Mouse (Mus musculus) limb, embryonic 10.5 days (tissue): Measurements from ENCODE around the gene Rnase2b. TPM values are rescaled to one million over a fixed set of nuclear protein-coding genes. Genes with fewer than 3 reads are reported as not detected.
A peak's percentile ranks its signal among the peaks of the same experiment; 100 is the strongest.
"Not testable (repeated sequence)": the region's sequence is repeated elsewhere in the genome, so short reads cannot be mapped to it uniquely, and the experiment has no call there.

Experiments
- DNase-seq: peaks from one replicate; pipeline ENCODE4 v3.0.0-alpha.2; 2017; ENCODE audit warnings: low spot score
- H3K27ac ChIP-seq: fragments of 300-500 bp; sonication (generic); 2 replicates; pipeline ENCODE4 v1.5.1; 2016; ENCODE audit warnings: mild to moderate bottlenecking
- H3K27me3 ChIP-seq: fragments of 300-500 bp; sonication (generic); 2 replicates; pipeline ENCODE4 v1.6.1; 2016; ENCODE audit warnings: low read depth, mild to moderate bottlenecking; ENCODE audit not compliant: poor library complexity, severe bottlenecking
- H3K36me3 ChIP-seq: fragments of 300-500 bp; sonication (generic); 2 replicates; pipeline ENCODE4 v1.6.1; 2016; ENCODE audit warnings: mild to moderate bottlenecking, moderate library complexity
- H3K4me1 ChIP-seq: fragments of 300-500 bp; sonication (generic); 2 replicates; pipeline ENCODE4 v1.6.1; 2016
- H3K4me3 ChIP-seq: fragments of 300-500 bp; sonication (generic); 2 replicates; pipeline ENCODE4 v1.5.1; 2016; ENCODE audit warnings: mild to moderate bottlenecking, moderate library complexity
- H3K9me3 ChIP-seq: fragments of 300-500 bp; sonication (generic); replicated peaks from 2 replicates; pipeline ENCODE4 v1.6.1; 2016; ENCODE audit warnings: mild to moderate bottlenecking
- WGBS: fragments of 180-500 bp; shearing (Covaris S2); methylation state at CpG from one replicate; pipeline ENCODE4 v1.1.7; 2016; 5-methylcytosine and 5-hydroxymethylcytosine counted together
- polyA plus RNA-seq: library from polyadenylated mRNA; unstranded; fragments of >200 nt; fragmentation: Nextera tagmentation; extraction: Ambion mirVana; gene quantifications from 2 replicates; pipeline ENCODE4 v1.2.1, GENCODE M21; 2016

The Rnase2b gene
- polyA plus RNA-seq, 1 experiment from 2014 or later = not detected

- H3K9me3 ChIP-seq, H3K27ac ChIP-seq, H3K4me3 ChIP-seq, H3K36me3 ChIP-seq, DNase-seq, H3K27me3 ChIP-seq, H3K4me1 ChIP-seq: not testable (repeated sequence)
- WGBS = 92% methylated on average over 6 of the region's 6 CpGs
Observed at GRCm38 (mm10) chr14:51163323-51163722, 1.3 kb downstream of the Rnase2b start.

GRCm38 (mm10) chr14:51165435-51165834 lies 3.4 kb downstream of the Rnase2b start:
- H3K27me3 ChIP-seq = no peaks in the 10 kb centered on the region
- H3K4me1 ChIP-seq = no peaks in the 10 kb centered on the region
- 100% methylated on average over 1 of the region's 1 CpGs for WGBS
- DNase-seq = no peak
- H3K9me3 ChIP-seq = no peaks in the 10 kb centered on the region
- no peak overlapping the region for H3K4me3 ChIP-seq
- no peak overlapping the region for H3K27ac ChIP-seq
- no peaks in the 10 kb centered on the region for H3K36me3 ChIP-seq

- Histone ChIP-seq H3K27me3 (no peaks in the 10 kb centered on the region), H3K4me1 (no peaks in the 10 kb centered on the region), H3K27ac (no peak overlapping the region), H3K36me3 (no peaks in the 10 kb centered on the region), H3K4me3 (no peak overlapping the region), H3K9me3 (no peaks in the 10 kb centered on the region)
- no peak for DNase-seq
Observed at GRCm38 (mm10) chr14:51166068-51166467, 4.0 kb downstream of the Rnase2b start.

DNA sequence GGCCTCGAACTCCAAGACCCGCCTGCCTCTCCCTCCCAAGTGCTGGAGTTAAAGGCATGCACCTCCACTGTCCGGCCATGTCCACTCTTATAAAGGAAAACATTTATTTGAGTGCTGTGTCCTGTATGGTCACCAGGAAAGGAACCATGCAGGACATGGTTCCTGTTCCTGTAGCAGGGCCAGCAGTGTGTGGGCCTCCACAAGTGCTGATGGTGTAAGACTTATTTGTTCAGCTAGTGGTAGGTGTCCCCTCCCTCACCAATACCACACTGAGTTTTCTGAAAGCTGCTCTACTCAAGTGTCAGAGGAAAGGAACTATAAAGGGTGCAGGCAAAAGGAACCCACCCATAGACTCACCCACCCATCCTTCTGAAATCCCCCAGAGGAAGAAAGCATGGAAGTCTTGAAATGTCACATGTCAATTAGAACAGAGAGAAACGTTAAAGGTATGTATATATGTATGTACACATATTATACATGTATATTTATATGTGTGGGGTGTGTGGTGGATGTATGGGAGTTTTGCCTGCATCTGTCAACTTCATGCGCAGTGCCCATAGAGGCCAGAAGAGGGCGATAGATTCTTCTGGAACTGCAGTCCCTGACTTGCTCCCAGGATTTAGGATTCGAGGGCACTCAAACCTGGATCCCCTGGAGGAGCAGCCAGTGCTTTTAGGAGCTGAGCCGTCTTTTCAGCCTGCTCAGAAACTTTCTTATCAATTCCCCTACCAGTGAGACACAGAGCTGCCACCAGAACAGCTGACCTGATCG lies 10.2 kb downstream of the Rnase2b start:
- DNase-seq = peak; percentile 55
- not testable (repeated sequence) for H3K27ac ChIP-seq, H3K9me3 ChIP-seq, H3K36me3 ChIP-seq, H3K4me3 ChIP-seq, H3K27me3 ChIP-seq, H3K4me1 ChIP-seq
- 38% methylated on average over 9 of the region's 9 CpGs for WGBS

DNA sequence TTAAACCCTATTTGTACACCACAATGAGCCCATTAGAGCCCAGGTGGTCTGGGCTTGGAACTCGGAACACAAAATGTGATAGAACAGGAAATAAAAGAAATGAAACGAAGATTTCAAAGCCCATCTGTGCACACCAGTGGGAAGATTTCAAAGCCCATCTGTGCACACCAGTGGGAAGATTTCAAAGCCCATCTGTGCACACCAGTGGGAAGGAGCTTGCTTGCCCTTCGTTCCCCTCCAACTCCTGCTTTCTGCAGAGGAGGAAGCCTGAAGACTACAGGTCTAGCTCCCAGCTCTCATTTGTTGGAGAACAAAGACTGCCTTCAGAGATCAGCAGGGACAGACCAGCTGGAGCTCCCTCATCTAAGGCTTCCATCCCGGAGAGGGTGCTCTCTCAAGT lies 10.9 kb downstream of the Rnase2b start:
- not testable (repeated sequence) for H3K27me3 ChIP-seq, H3K9me3 ChIP-seq, H3K36me3 ChIP-seq, DNase-seq, H3K4me3 ChIP-seq, H3K4me1 ChIP-seq, H3K27ac ChIP-seq
- 73% methylated on average over 4 of the region's 4 CpGs for WGBS

- Histone ChIP-seq H3K27ac (no peak overlapping the region), H3K9me3 (no peaks in the 10 kb centered on the region), H3K4me3 (no peak overlapping the region), H3K36me3 (no peaks in the 10 kb centered on the region), H3K27me3 (no peaks in the 10 kb centered on the region), H3K4me1 (no peaks in the 10 kb centered on the region)
- DNase-seq = no peak
- WGBS = 77% methylated on average over 4 of the region's 4 CpGs
Observed at GRCm38 (mm10) chr14:51173843-51174242, 11.8 kb downstream of the Rnase2b start.

DNA sequence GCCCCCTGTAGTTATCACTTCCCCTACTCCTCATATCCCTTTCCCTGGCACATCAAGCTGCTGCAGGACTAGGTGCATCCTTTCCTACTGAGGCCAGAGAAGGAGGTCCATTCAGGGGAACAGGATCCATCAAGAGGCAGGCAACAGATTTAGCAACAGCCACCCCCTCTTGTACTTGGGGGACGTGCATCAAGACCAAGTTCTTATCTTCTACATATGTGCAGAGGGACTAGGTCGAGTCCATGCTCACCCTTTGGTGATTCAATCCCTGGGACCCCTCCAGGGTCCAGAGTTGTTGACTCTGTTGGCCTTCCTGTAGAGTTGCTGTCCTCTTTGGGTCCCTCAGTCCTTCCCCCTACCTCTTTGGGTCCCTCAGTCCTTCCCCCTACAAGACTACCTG lies 19.0 kb downstream of the Rnase2b start:
- not testable (repeated sequence) for H3K36me3 ChIP-seq, DNase-seq, H3K4me3 ChIP-seq, H3K4me1 ChIP-seq, H3K27ac ChIP-seq, H3K9me3 ChIP-seq, H3K27me3 ChIP-seq
- 88% methylated on average over 2 of the region's 2 CpGs for WGBS

DNA sequence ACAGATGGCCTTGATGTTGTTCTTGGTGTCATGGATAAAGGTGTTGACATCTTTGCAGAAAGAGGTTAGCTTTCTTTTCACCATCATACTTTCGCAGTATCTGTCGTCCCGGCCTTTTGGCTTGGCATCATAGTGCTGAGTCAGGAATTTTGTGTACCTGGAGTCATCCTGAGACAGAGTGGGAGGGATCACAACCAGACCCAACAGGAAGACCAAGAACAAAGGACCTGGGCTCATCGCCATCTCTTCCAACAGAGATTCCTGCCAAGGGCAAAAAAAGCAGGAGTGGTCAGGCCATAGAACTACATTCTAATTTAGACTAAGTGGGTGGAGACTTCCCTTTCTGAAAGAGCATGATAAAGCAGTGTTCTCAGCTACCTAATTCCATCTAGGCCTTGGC lies 33.6 kb downstream of the Rnase2b start:
- Histone ChIP-seq H3K27me3 (no peaks in the 10 kb centered on the region), H3K36me3 (no peaks in the 10 kb centered on the region), H3K4me1 (no peaks in the 10 kb centered on the region), H3K4me3 (no peak overlapping the region), H3K9me3 (no peaks in the 10 kb centered on the region), H3K27ac (no peak overlapping the region)
- 97% methylated on average over 4 of the region's 4 CpGs for WGBS
- no peak for DNase-seq

DNA sequence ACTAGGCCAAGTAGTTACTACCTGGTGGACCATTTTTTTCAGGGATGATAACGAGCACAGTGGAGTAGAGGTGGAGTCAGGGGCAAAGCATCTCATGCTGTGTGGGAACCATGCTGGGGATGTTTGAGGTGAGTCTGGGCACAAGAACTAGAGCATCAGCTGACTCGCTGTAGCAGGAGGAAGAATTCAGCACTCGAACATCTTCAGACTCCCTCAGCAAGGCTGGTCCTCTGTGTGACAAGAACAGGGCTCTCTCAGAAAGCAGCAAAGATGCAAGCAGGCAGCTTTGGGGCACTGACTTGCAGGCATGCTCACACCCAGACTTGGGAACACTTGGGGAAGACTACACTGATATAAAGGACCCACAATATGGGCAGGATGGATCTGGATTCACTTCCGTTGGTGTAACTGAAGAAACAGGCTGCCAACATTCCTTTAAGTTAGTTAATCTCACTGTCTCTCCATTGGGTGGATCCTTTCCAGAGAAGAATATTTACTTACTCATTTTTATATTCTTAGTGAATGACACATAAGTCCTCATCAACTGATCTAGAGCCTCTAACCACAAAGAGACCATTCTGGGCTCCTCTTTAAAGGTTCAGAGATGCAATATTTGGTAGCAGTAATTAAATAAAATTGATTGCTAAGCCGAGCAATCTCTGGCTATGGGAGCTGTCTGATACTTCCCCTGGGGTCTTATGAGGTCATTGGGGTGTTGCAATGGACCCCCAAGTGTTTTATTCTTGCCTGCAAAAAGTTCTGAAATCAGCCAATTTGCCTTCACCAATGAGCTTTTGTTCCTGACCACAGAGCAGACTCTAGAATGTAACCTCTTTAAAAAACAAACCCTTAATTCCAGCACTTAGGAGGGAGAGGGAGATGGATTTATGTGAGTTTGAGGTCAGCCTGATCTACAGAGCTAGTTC lies 37.3 kb downstream of the Rnase2b start, which contains the start of gene Ang2:
Gene Ang2 (minus strand): TSS at position 51 of the 926 bp plus-strand sequence.
- Histone ChIP-seq H3K36me3 (no peaks in the 10 kb centered on the region), H3K4me3 (no peak within 1 kb of the TSS), H3K27me3 (no peaks in the 10 kb centered on the region), H3K4me1 (no peaks in the 10 kb centered on the region), H3K9me3 (no peaks in the 10 kb centered on the region), H3K27ac (no peak within 1 kb of the TSS)
- 84% methylated on average over 5 of the region's 5 CpGs for WGBS
- DNase-seq = no peak

GRCm38 (mm10) chr14:51200054-51200453 lies 38.0 kb downstream of the Rnase2b start:
- no peak for DNase-seq
- WGBS = 97% methylated on average over 2 of the region's 2 CpGs
- Histone ChIP-seq H3K4me1 (no peaks in the 10 kb centered on the region), H3K27ac (no peak overlapping the region), H3K36me3 (no peaks in the 10 kb centered on the region), H3K27me3 (no peaks in the 10 kb centered on the region), H3K4me3 (no peak overlapping the region), H3K9me3 (no peaks in the 10 kb centered on the region)

DNA sequence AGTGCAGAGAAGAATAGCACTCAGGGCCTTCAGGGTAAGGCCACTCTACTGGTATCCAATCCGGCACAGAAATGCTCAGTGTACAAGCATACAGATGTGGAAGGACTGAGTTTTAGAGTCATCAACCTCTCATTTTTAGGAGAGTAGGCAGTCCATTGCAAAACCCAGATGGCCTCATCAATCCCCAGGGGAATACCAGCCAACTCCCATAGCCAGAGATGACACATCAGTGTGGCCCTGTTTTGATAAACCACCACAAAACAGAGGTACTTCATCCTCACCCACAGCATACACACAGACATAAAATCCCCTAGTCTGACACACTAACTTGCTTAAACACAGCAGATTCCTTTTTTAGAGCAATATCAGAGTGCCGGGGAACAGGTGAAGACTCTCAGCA lies 38.4 kb downstream of the Rnase2b start:
- H3K36me3 ChIP-seq = no peaks in the 10 kb centered on the region
- DNase-seq = no peak
- no peaks in the 10 kb centered on the region for H3K9me3 ChIP-seq
- H3K27me3 ChIP-seq = no peaks in the 10 kb centered on the region
- no peaks in the 10 kb centered on the region for H3K4me1 ChIP-seq
- WGBS = 91% methylated on average over 2 of the region's 2 CpGs
- H3K27ac ChIP-seq = no peak overlapping the region
- no peak overlapping the region for H3K4me3 ChIP-seq

DNA sequence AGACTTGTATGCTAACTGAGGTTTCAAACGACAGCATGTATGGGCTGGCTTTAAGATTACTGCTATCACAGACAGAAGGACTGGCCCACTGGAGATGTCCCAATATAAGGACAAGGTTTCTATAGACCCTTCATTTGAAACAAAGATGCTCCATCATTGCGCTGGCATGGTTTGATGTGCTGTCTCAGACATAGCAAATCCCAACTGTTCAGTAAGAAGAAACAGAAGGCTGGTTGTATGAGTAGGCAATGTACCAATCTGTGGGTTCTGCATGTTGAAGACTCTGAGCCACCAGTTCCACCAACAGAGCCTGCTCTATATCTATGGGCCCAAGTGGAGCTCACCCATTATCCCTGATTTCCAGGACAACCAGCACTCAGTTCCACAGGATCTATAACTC lies 41.1 kb downstream of the Rnase2b start, which contains the start of gene Ear14:
Gene Ear14 (plus strand): TSS at position 277 of the 400 bp plus-strand sequence.
- WGBS = 89% methylated on average over 2 of the region's 2 CpGs
- no peaks in the 10 kb centered on the region for H3K4me1 ChIP-seq
- no peak within 1 kb of the TSS for H3K4me3 ChIP-seq
- no peak within 1 kb of the TSS for H3K27ac ChIP-seq
- DNase-seq = no peak
- no peaks in the 10 kb centered on the region for H3K27me3 ChIP-seq
- no peaks in the 10 kb centered on the region for H3K9me3 ChIP-seq
- no peaks in the 10 kb centered on the region for H3K36me3 ChIP-seq
